Mouse (Mus musculus): ENCODE data around the gene Actr8. TPM values are rescaled to one million over a fixed set of nuclear protein-coding genes. Genes with fewer than 3 reads are reported as not detected.
A peak's percentile ranks its signal among the peaks of the same experiment; 100 is the strongest.

Actr8 gene
- polyA plus RNA-seq, 1 experiment from 2014 or later = 56.0 TPM

GRCm38 (mm10) chr14:30041836-30042235 lies 63.7 kb downstream of the Actr8 start:
- WGBS = 86% methylated on average over 9 of the region's 9 CpGs
- no peaks in the 10 kb centered on the region for H3K9me3 ChIP-seq (replicated peaks; ENCODE audit: control insufficient read depth, low read length)
- H3K4me2 ChIP-seq (ENCODE audit: low read depth, low read length) = no peak overlapping the region
- H3K9ac ChIP-seq (ENCODE audit: low read length) = no peak overlapping the region
- peaks cover 6% of the 10 kb centered on the region; the same call in 1 of the 2 replicates for H3K4me1 ChIP-seq (ENCODE audit: control insufficient read depth, insufficient read depth, low read length)
- H3K4me3 ChIP-seq (replicated peaks; ENCODE audit: low read length) = no peak overlapping the region
- ATAC-seq (ENCODE audit: insufficient read depth, low FRiP score) = no peak
- no peaks in the 10 kb centered on the region for H3K36me3 ChIP-seq (ENCODE audit: control insufficient read depth, insufficient read depth, low read length)
- H3K27ac ChIP-seq (ENCODE audit: low read length) = no peak overlapping the region
- no peaks in the 10 kb centered on the region for H3K27me3 ChIP-seq (ENCODE audit: control insufficient read depth, insufficient read depth, low read length)

- WGBS = 87% methylated on average over 7 of the region's 7 CpGs
- no peak for ATAC-seq (ENCODE audit: insufficient read depth, low FRiP score)
These were observed 65.3 kb downstream of the Actr8 start for GRCm38 (mm10) chr14:30043356-30043940.

GRCm38 (mm10) chr14:30045239-30045638 lies 67.1 kb downstream of the Actr8 start:
- Histone ChIP-seq H3K9ac (ENCODE audit: low read length) (no peak overlapping the region), H3K27me3 (ENCODE audit: control insufficient read depth, insufficient read depth, low read length) (no peaks in the 10 kb centered on the region), H3K27ac (ENCODE audit: low read length) (no peak overlapping the region), H3K4me2 (ENCODE audit: low read depth, low read length) (no peak overlapping the region), H3K9me3 (replicated peaks; ENCODE audit: control insufficient read depth, low read length) (no peaks in the 10 kb centered on the region), H3K4me1 (ENCODE audit: control insufficient read depth, insufficient read depth, low read length) (peaks cover 6% of the 10 kb centered on the region; the same call in 1 of the 2 replicates), H3K4me3 (replicated peaks; ENCODE audit: low read length) (no peak overlapping the region), H3K36me3 (ENCODE audit: control insufficient read depth, insufficient read depth, low read length) (no peaks in the 10 kb centered on the region)
- ATAC-seq (ENCODE audit: insufficient read depth, low FRiP score) = no peak
- 67% methylated on average over 10 of the region's 10 CpGs for WGBS

More at GRCm38 (mm10) chr14:30043356-30043940, 65.3 kb downstream of the Actr8 start:
- Histone ChIP-seq H3K4me2 (ENCODE audit: low read depth, low read length) (no peak overlapping the region), H3K9me3 (replicated peaks; ENCODE audit: control insufficient read depth, low read length) (no peaks in the 10 kb centered on the region), H3K36me3 (ENCODE audit: control insufficient read depth, insufficient read depth, low read length) (no peaks in the 10 kb centered on the region), H3K9ac (ENCODE audit: low read length) (no peak overlapping the region), H3K27me3 (ENCODE audit: control insufficient read depth, insufficient read depth, low read length) (no peaks in the 10 kb centered on the region), H3K4me3 (replicated peaks; ENCODE audit: low read length) (no peak overlapping the region), H3K4me1 (ENCODE audit: control insufficient read depth, insufficient read depth, low read length) (peaks cover 6% of the 10 kb centered on the region; the same call in 1 of the 2 replicates), H3K27ac (ENCODE audit: low read length) (no peak overlapping the region)

- Histone ChIP-seq H3K9me3 (replicated peaks; ENCODE audit: control insufficient read depth, low read length) (no peaks in the 10 kb centered on the region), H3K4me3 (replicated peaks; ENCODE audit: low read length) (no peak overlapping the region), H3K9ac (ENCODE audit: low read length) (no peak overlapping the region), H3K4me1 (ENCODE audit: control insufficient read depth, insufficient read depth, low read length) (peaks cover 6% of the 10 kb centered on the region; the same call in 1 of the 2 replicates), H3K27me3 (ENCODE audit: control insufficient read depth, insufficient read depth, low read length) (no peaks in the 10 kb centered on the region), H3K4me2 (ENCODE audit: low read depth, low read length) (no peak overlapping the region), H3K27ac (ENCODE audit: low read length) (no peak overlapping the region; the same call in 1 of the 2 replicates), H3K36me3 (ENCODE audit: control insufficient read depth, insufficient read depth, low read length) (no peaks in the 10 kb centered on the region)
- ATAC-seq (ENCODE audit: insufficient read depth, low FRiP score) = no peak
- WGBS = 74% methylated on average over 8 of the region's 8 CpGs
These were observed 67.6 kb downstream of the Actr8 start for GRCm38 (mm10) chr14:30045704-30046220.

GRCm38 (mm10) chr14:30046976-30047375 lies 68.8 kb downstream of the Actr8 start:
- ATAC-seq (ENCODE audit: insufficient read depth, low FRiP score) = no peak
- Histone ChIP-seq H3K27me3 (ENCODE audit: control insufficient read depth, insufficient read depth, low read length) (no peaks in the 10 kb centered on the region), H3K9me3 (replicated peaks; ENCODE audit: control insufficient read depth, low read length) (no peaks in the 10 kb centered on the region), H3K4me1 (ENCODE audit: control insufficient read depth, insufficient read depth, low read length) (peaks cover 6% of the 10 kb centered on the region; the same call in 1 of the 2 replicates), H3K36me3 (ENCODE audit: control insufficient read depth, insufficient read depth, low read length) (no peaks in the 10 kb centered on the region), H3K4me3 (replicated peaks; ENCODE audit: low read length) (no peak overlapping the region), H3K27ac (ENCODE audit: low read length) (no peak overlapping the region), H3K4me2 (ENCODE audit: low read depth, low read length) (no peak overlapping the region), H3K9ac (ENCODE audit: low read length) (no peak overlapping the region)
- 84% methylated on average over 4 of the region's 4 CpGs for WGBS

- H3K27ac ChIP-seq (ENCODE audit: low read length) = no peak overlapping the region
- WGBS = 84% methylated on average over 3 of the region's 3 CpGs
- H3K4me1 ChIP-seq (ENCODE audit: control insufficient read depth, insufficient read depth, low read length) = peaks cover 6% of the 10 kb centered on the region; the same call in 1 of the 2 replicates
- no peaks in the 10 kb centered on the region for H3K36me3 ChIP-seq (ENCODE audit: control insufficient read depth, insufficient read depth, low read length)
- H3K27me3 ChIP-seq (ENCODE audit: control insufficient read depth, insufficient read depth, low read length) = no peaks in the 10 kb centered on the region
- no peak overlapping the region for H3K4me2 ChIP-seq (ENCODE audit: low read depth, low read length)
- no peak overlapping the region for H3K9ac ChIP-seq (ENCODE audit: low read length)
- no peak overlapping the region for H3K4me3 ChIP-seq (replicated peaks; ENCODE audit: low read length)
- no peaks in the 10 kb centered on the region for H3K9me3 ChIP-seq (replicated peaks; ENCODE audit: control insufficient read depth, low read length)
- ATAC-seq (ENCODE audit: insufficient read depth, low FRiP score) = no peak
These were observed 69.9 kb downstream of the Actr8 start for GRCm38 (mm10) chr14:30048049-30048448.

GRCm38 (mm10) chr14:30050280-30050679 lies 72.1 kb downstream of the Actr8 start:
- H3K4me3 ChIP-seq (replicated peaks; ENCODE audit: low read length) = no peak overlapping the region
- H3K4me1 ChIP-seq (ENCODE audit: control insufficient read depth, insufficient read depth, low read length) = peaks cover 9% of the 10 kb centered on the region
- no peak for ATAC-seq (ENCODE audit: insufficient read depth, low FRiP score)
- H3K9me3 ChIP-seq (replicated peaks; ENCODE audit: control insufficient read depth, low read length) = no peaks in the 10 kb centered on the region
- H3K36me3 ChIP-seq (ENCODE audit: control insufficient read depth, insufficient read depth, low read length) = no peaks in the 10 kb centered on the region
- H3K27me3 ChIP-seq (ENCODE audit: control insufficient read depth, insufficient read depth, low read length) = no peaks in the 10 kb centered on the region
- WGBS = 86% methylated on average over 8 of the region's 8 CpGs
- no peak overlapping the region for H3K9ac ChIP-seq (ENCODE audit: low read length)
- no peak overlapping the region for H3K4me2 ChIP-seq (ENCODE audit: low read depth, low read length)
- H3K27ac ChIP-seq (ENCODE audit: low read length) = no peak overlapping the region

GRCm38 (mm10) chr14:30054922-30055321 lies 76.8 kb downstream of the Actr8 start:
- Histone ChIP-seq H3K27ac (ENCODE audit: low read length) (peak overlapping the region; percentile 64; the same call in 1 of the 2 replicates), H3K4me2 (ENCODE audit: low read depth, low read length) (no peak overlapping the region)

More at GRCm38 (mm10) chr14:30054922-30055321, 76.8 kb downstream of the Actr8 start:
- Histone ChIP-seq H3K9me3 (replicated peaks; ENCODE audit: control insufficient read depth, low read length) (no peaks in the 10 kb centered on the region), H3K4me1 (ENCODE audit: control insufficient read depth, insufficient read depth, low read length) (peaks cover 23% of the 10 kb centered on the region), H3K9ac (ENCODE audit: low read length) (0 out of 2 replicates have a peak overlapping the region, but pooled peaks have one; percentile 24), H3K27me3 (ENCODE audit: control insufficient read depth, insufficient read depth, low read length) (no peaks in the 10 kb centered on the region), H3K36me3 (ENCODE audit: control insufficient read depth, insufficient read depth, low read length) (no peaks in the 10 kb centered on the region), H3K4me3 (replicated peaks; ENCODE audit: low read length) (no peak overlapping the region)
- ATAC-seq (ENCODE audit: insufficient read depth, low FRiP score) = no peak
- WGBS = 55% methylated on average over 7 of the region's 7 CpGs

Data from stomach, embryonic 16.5 days (tissue).